Mouse (Mus musculus): Measurements from ENCODE around the gene Bcl9l. TPM values are rescaled to one million over a fixed set of nuclear protein-coding genes. Genes with fewer than 3 reads are reported as not detected.

The Bcl9l gene
- polyA plus RNA-seq, 1 experiment from 2014 or later = 12.3 TPM

- Histone ChIP-seq H3K4me2 (ENCODE audit: low read depth, low read length) (no peak overlapping the region), H3K9me3 (ENCODE audit: control insufficient read depth, low read length) (no peaks in the 10 kb centered on the region), H3K4me3 (ENCODE audit: low read depth, low read length) (no peak overlapping the region), H3K4me1 (ENCODE audit: control insufficient read depth, insufficient read depth, low read length) (no peaks in the 10 kb centered on the region), H3K27me3 (ENCODE audit: control insufficient read depth, insufficient read depth, low read length) (no peaks in the 10 kb centered on the region), H3K27ac (ENCODE audit: low read depth, low read length) (no peak overlapping the region), H3K36me3 (ENCODE audit: control insufficient read depth, insufficient read depth, low read length) (no peaks in the 10 kb centered on the region), H3K9ac (replicated peaks; ENCODE audit: low read depth, low read length) (no peak overlapping the region)
- WGBS = 85% methylated on average over 5 of the region's 5 CpGs
- no peak for ATAC-seq (ENCODE audit: low read depth)
These were observed 41.7 kb downstream of the Bcl9l start for GRCm38 (mm10) chr9:44524235-44524826.

DNA sequence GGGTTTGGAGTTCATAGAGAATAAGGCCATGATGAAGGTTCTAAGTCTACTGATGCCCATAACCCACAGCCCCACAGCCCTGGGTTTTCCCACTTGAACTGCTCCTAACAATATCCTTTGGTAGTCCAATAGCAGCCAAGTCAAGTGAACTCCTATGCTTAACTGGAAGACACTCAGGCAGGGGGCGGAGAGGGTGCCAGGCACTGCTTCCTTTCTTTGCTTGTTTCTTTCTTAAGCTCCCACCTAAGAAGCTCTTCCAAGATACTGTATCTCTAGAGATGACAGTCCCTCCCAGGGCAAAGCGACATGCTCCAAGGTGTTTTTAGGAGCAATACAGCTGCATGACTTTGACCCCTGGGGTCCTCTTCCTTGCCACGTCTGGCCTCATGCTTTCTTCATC, 42.4 kb downstream of the Bcl9l start:
- no peak for ATAC-seq (ENCODE audit: low read depth)
- Histone ChIP-seq H3K36me3 (ENCODE audit: control insufficient read depth, insufficient read depth, low read length) (no peaks in the 10 kb centered on the region), H3K4me3 (ENCODE audit: low read depth, low read length) (no peak overlapping the region), H3K9ac (replicated peaks; ENCODE audit: low read depth, low read length) (no peak overlapping the region), H3K27me3 (ENCODE audit: control insufficient read depth, insufficient read depth, low read length) (no peaks in the 10 kb centered on the region), H3K9me3 (ENCODE audit: control insufficient read depth, low read length) (no peaks in the 10 kb centered on the region), H3K4me2 (ENCODE audit: low read depth, low read length) (no peak overlapping the region), H3K27ac (ENCODE audit: low read depth, low read length) (no peak overlapping the region), H3K4me1 (ENCODE audit: control insufficient read depth, insufficient read depth, low read length) (no peaks in the 10 kb centered on the region)
- WGBS = 81% methylated on average over 3 of the region's 3 CpGs

DNA sequence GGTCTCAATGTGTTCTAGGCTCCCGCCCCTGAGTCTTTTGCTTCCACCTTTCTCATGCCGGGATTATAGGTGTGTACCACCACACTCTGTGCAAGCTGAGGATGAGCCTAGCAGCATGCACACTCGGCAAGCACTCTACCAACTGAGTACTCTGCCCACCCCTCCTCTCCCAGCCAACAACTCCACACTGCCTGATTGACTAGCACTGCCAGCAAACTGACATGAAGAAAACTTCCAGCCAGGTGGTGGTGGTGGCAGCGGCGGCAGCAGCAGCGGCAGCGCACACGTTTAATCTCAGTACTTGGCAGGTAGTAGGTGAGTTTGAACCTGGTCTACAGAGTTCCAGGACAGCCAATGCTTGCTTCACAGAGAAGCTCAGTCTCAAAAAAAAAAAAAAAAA, 43.0 kb downstream of the Bcl9l start:
- no peak overlapping the region for H3K4me3 ChIP-seq (ENCODE audit: low read depth, low read length)
- no peak for ATAC-seq (ENCODE audit: low read depth)
- WGBS = 91% methylated on average over 8 of the region's 8 CpGs

GRCm38 (mm10) chr9:44526337-44527112, 43.9 kb downstream of the Bcl9l start:
- ATAC-seq (ENCODE audit: low read depth) = no peak
- H3K4me2 ChIP-seq (ENCODE audit: low read depth, low read length) = no peak overlapping the region
- no peaks in the 10 kb centered on the region for H3K9me3 ChIP-seq (ENCODE audit: control insufficient read depth, low read length)
- no peaks in the 10 kb centered on the region for H3K4me1 ChIP-seq (ENCODE audit: control insufficient read depth, insufficient read depth, low read length)
- no peak overlapping the region for H3K27ac ChIP-seq (ENCODE audit: low read depth, low read length)
- H3K9ac ChIP-seq (replicated peaks; ENCODE audit: low read depth, low read length) = no peak overlapping the region
- H3K36me3 ChIP-seq (ENCODE audit: control insufficient read depth, insufficient read depth, low read length) = no peaks in the 10 kb centered on the region
- 57% methylated on average over 9 of the region's 9 CpGs for WGBS
- no peak overlapping the region for H3K4me3 ChIP-seq (ENCODE audit: low read depth, low read length)
- no peaks in the 10 kb centered on the region for H3K27me3 ChIP-seq (ENCODE audit: control insufficient read depth, insufficient read depth, low read length)

More for the DNA sequence above, 43.0 kb downstream of the Bcl9l start:
- no peaks in the 10 kb centered on the region for H3K4me1 ChIP-seq (ENCODE audit: control insufficient read depth, insufficient read depth, low read length)
- no peak overlapping the region for H3K4me2 ChIP-seq (ENCODE audit: low read depth, low read length)
- H3K27ac ChIP-seq (ENCODE audit: low read depth, low read length) = no peak overlapping the region
- H3K36me3 ChIP-seq (ENCODE audit: control insufficient read depth, insufficient read depth, low read length) = no peaks in the 10 kb centered on the region
- H3K9ac ChIP-seq (replicated peaks; ENCODE audit: low read depth, low read length) = no peak overlapping the region
- no peaks in the 10 kb centered on the region for H3K27me3 ChIP-seq (ENCODE audit: control insufficient read depth, insufficient read depth, low read length)
- no peaks in the 10 kb centered on the region for H3K9me3 ChIP-seq (ENCODE audit: control insufficient read depth, low read length)

DNA sequence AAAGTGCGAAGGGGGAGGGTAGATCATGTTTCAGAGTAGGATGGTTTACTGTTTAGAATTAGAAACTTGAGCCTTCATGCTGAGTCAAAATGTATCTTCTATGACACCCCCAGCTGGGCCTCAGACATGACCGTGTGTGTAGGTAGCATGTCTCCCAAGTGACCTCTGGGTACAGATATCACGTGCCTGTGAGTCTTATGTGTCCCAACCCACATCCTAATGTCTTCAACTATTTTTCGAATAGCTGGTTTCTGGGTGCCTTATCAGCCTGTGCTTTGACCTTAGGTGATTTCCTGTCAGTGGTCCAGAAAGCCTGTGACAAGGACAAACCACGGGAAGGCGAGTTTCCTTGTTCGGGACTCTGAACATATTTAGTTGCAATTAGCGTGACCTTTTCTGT, 45.7 kb downstream of the Bcl9l start:
- no peak for ATAC-seq (ENCODE audit: low read depth)
- H3K27ac ChIP-seq (ENCODE audit: low read depth, low read length) = no peak overlapping the region
- 84% methylated on average over 8 of the region's 8 CpGs for WGBS

DNA sequence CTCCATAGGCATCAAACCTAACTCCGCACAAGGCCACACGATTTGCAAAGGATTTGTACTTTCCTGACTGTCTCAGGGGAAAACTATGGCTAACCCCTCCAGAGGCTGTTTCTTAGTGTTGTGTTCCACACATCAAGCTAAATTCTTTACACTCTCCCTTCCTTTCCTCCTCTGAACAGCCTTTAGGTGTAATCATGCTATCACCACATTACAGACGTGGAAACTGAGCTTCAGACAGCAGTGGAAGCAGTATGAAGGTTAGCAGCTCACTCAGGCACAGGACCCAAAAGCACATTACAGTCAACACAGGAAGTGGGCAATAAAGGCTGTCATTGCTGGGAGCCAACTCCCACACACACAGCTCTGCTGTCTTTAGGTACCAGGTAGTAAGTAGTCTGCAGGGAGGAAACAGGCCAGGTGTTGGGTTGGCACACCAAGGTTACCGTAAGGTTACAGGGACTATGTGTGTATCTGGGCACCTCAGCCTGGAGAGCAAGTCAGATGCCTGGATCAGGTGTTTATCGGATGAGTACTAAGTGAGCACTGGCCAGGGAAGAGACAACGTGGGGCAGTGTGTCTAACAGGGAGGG, 50.5 kb downstream of the Bcl9l start:
- H3K4me2 ChIP-seq (ENCODE audit: low read depth, low read length) = no peak overlapping the region

More for the DNA sequence above, 45.7 kb downstream of the Bcl9l start:
- Histone ChIP-seq H3K9ac (replicated peaks; ENCODE audit: low read depth, low read length) (no peak overlapping the region), H3K36me3 (ENCODE audit: control insufficient read depth, insufficient read depth, low read length) (no peaks in the 10 kb centered on the region), H3K4me2 (ENCODE audit: low read depth, low read length) (no peak overlapping the region), H3K4me1 (ENCODE audit: control insufficient read depth, insufficient read depth, low read length) (no peaks in the 10 kb centered on the region), H3K9me3 (ENCODE audit: control insufficient read depth, low read length) (no peaks in the 10 kb centered on the region), H3K4me3 (ENCODE audit: low read depth, low read length) (no peak overlapping the region), H3K27me3 (ENCODE audit: control insufficient read depth, insufficient read depth, low read length) (no peaks in the 10 kb centered on the region)

GRCm38 (mm10) chr9:44537625-44538301, 55.1 kb downstream of the Bcl9l start:
- Histone ChIP-seq H3K4me1 (ENCODE audit: control insufficient read depth, insufficient read depth, low read length) (no peaks in the 10 kb centered on the region), H3K36me3 (ENCODE audit: control insufficient read depth, insufficient read depth, low read length) (no peaks in the 10 kb centered on the region)

More for the DNA sequence above, 50.5 kb downstream of the Bcl9l start:
- ATAC-seq (ENCODE audit: low read depth) = no peak
- Histone ChIP-seq H3K4me1 (ENCODE audit: control insufficient read depth, insufficient read depth, low read length) (no peaks in the 10 kb centered on the region), H3K36me3 (ENCODE audit: control insufficient read depth, insufficient read depth, low read length) (no peaks in the 10 kb centered on the region), H3K4me3 (ENCODE audit: low read depth, low read length) (no peak overlapping the region), H3K27ac (ENCODE audit: low read depth, low read length) (no peak overlapping the region), H3K9ac (replicated peaks; ENCODE audit: low read depth, low read length) (no peak overlapping the region), H3K27me3 (ENCODE audit: control insufficient read depth, insufficient read depth, low read length) (no peaks in the 10 kb centered on the region), H3K9me3 (ENCODE audit: control insufficient read depth, low read length) (no peaks in the 10 kb centered on the region)
- 83% methylated on average over 6 of the region's 6 CpGs for WGBS

GRCm38 (mm10) chr9:44539816-44540421, 57.3 kb downstream of the Bcl9l start:
- WGBS = 46% methylated on average over 2 of the region's 2 CpGs

More at GRCm38 (mm10) chr9:44537625-44538301, 55.1 kb downstream of the Bcl9l start:
- Histone ChIP-seq H3K4me3 (ENCODE audit: low read depth, low read length) (no peak overlapping the region), H3K9ac (replicated peaks; ENCODE audit: low read depth, low read length) (no peak overlapping the region), H3K27me3 (ENCODE audit: control insufficient read depth, insufficient read depth, low read length) (no peaks in the 10 kb centered on the region), H3K4me2 (ENCODE audit: low read depth, low read length) (no peak overlapping the region), H3K27ac (ENCODE audit: low read depth, low read length) (no peak overlapping the region), H3K9me3 (ENCODE audit: control insufficient read depth, low read length) (no peaks in the 10 kb centered on the region)
- no peak for ATAC-seq (ENCODE audit: low read depth)
- WGBS = 81% methylated on average over 19 of the region's 19 CpGs

More at GRCm38 (mm10) chr9:44539816-44540421, 57.3 kb downstream of the Bcl9l start:
- no peak overlapping the region for H3K4me3 ChIP-seq (ENCODE audit: low read depth, low read length)
- no peak overlapping the region for H3K4me2 ChIP-seq (ENCODE audit: low read depth, low read length)
- H3K36me3 ChIP-seq (ENCODE audit: control insufficient read depth, insufficient read depth, low read length) = no peaks in the 10 kb centered on the region
- no peak overlapping the region for H3K27ac ChIP-seq (ENCODE audit: low read depth, low read length)
- H3K4me1 ChIP-seq (ENCODE audit: control insufficient read depth, insufficient read depth, low read length) = no peaks in the 10 kb centered on the region
- no peaks in the 10 kb centered on the region for H3K9me3 ChIP-seq (ENCODE audit: control insufficient read depth, low read length)
- no peaks in the 10 kb centered on the region for H3K27me3 ChIP-seq (ENCODE audit: control insufficient read depth, insufficient read depth, low read length)
- ATAC-seq (ENCODE audit: low read depth) = no peak
- H3K9ac ChIP-seq (replicated peaks; ENCODE audit: low read depth, low read length) = no peak overlapping the region
